Mouse (Mus musculus): Measurements from ENCODE around the gene D17Wsu92e. TPM values are rescaled to one million over a fixed set of nuclear protein-coding genes. Genes with fewer than 3 reads are reported as not detected.

Gene D17Wsu92e
- polyA plus RNA-seq, 1 experiment from 2014 or later = 27.4 TPM

DNA sequence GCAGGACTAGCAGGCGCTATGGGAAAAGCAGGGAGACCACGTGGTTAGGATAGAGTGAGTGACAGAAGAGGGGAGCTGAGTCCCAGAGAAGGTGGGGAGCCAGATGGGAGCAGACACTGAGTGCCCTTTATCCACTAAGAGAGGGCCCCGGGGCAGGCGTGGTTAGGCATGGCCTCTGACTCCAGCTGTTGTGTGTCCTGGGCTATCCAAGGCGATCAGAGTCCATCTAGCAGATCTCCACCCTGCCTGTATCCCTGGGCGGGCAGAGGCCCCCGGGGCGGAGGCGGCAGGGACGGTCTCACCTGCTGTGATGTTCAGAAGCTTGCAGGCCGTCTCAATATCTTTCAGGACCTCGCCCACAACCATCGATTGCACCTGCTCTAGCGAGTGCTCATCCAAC, 100.8 kb downstream of the D17Wsu92e start:
- Histone ChIP-seq H3K9ac (ENCODE audit: low read depth, low read length) (no peak overlapping the region), H3K27ac (ENCODE audit: low read depth, low read length) (no peak overlapping the region), H3K9me3 (ENCODE audit: control insufficient read depth) (no peaks in the 10 kb centered on the region), H3K27me3 (replicated peaks; ENCODE audit: control insufficient read depth, insufficient read depth, low read length) (no peaks in the 10 kb centered on the region), H3K4me3 (ENCODE audit: low read depth, low read length) (no peak overlapping the region), H3K4me1 (replicated peaks; ENCODE audit: control insufficient read depth, insufficient read depth, low read length) (0 out of 2 replicates have a peak, but pooled peaks cover 7% of the 10 kb centered on the region), H3K4me2 (replicated peaks; ENCODE audit: low read depth) (peak overlapping the region; percentile 35), H3K36me3 (ENCODE audit: control insufficient read depth, insufficient read depth) (no peaks in the 10 kb centered on the region)
- WGBS = 37% methylated on average over 14 of the region's 14 CpGs
- no peak for TF ChIP-seq CTCF (IDR thresholded peaks at IDR 0.05; ENCODE audit: low read depth)
- peak; percentile 66; the same call in 1 of the 2 replicates for ATAC-seq

DNA sequence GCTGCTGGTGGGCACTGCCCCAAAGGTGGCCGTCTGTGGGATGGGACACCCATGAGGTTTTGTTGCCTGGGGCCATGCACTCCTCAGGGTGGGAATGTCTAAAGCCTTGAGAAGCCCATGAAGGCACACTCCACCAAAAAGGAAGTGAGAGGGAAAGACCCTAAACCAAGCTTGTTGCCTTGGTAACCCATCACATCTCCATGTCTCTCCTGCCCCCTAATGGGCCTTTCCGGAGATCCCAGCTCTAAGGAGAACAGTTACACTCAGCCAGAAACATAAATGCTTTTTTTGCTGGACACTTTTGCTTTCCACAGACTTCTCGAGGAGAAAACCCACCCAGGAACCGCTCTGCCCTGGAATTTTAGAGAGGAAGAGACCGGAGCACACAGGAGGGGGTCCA, 102.2 kb downstream of the D17Wsu92e start:
- H3K27ac ChIP-seq (ENCODE audit: low read depth, low read length) = no peak overlapping the region
- H3K36me3 ChIP-seq (ENCODE audit: control insufficient read depth, insufficient read depth) = no peaks in the 10 kb centered on the region
- no peak overlapping the region for H3K4me2 ChIP-seq (replicated peaks; ENCODE audit: low read depth)
- H3K4me3 ChIP-seq (ENCODE audit: low read depth, low read length) = no peak overlapping the region
- H3K9me3 ChIP-seq (ENCODE audit: control insufficient read depth) = no peaks in the 10 kb centered on the region
- H3K27me3 ChIP-seq (replicated peaks; ENCODE audit: control insufficient read depth, insufficient read depth, low read length) = no peaks in the 10 kb centered on the region
- H3K4me1 ChIP-seq (replicated peaks; ENCODE audit: control insufficient read depth, insufficient read depth, low read length) = 0 out of 2 replicates have a peak, but pooled peaks cover 7% of the 10 kb centered on the region
- no peak for ATAC-seq
- no peak overlapping the region for H3K9ac ChIP-seq (ENCODE audit: low read depth, low read length)
- peak; percentile 56 for TF ChIP-seq CTCF (IDR thresholded peaks at IDR 0.05; ENCODE audit: low read depth)
- WGBS = 74% methylated on average over 5 of the region's 5 CpGs

DNA sequence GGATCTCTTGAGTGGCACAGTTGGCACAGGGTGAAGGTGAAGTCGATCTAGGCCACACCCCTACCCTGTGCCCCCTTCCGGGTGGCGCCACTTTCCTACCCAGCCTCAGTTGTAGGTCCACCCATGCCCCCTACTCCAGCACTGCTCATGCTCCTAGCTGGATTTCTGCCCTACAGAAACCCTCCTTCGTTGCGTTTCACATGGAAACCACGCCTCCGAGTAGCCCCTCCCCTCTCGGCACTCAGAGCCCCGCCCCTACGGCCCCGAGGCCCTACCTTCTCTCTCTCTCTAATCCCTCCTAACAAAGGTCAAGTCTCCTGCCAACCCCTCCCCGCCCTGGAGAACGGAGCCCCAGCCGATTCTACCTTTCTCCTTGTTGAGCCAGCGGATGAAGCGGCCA, 103.6 kb downstream of the D17Wsu92e start:
- 5% methylated on average over 16 of the region's 16 CpGs for WGBS
- H3K4me2 ChIP-seq (replicated peaks; ENCODE audit: low read depth) = peak overlapping the region; percentile 65
- no peaks in the 10 kb centered on the region for H3K9me3 ChIP-seq (ENCODE audit: control insufficient read depth)
- no peak for TF ChIP-seq CTCF (IDR thresholded peaks at IDR 0.05; ENCODE audit: low read depth)
- H3K4me1 ChIP-seq (replicated peaks; ENCODE audit: control insufficient read depth, insufficient read depth, low read length) = 0 out of 2 replicates have a peak, but pooled peaks cover 7% of the 10 kb centered on the region
- ATAC-seq = peak; percentile 69
- H3K4me3 ChIP-seq (ENCODE audit: low read depth, low read length) = peak overlapping the region; percentile 36
- no peaks in the 10 kb centered on the region for H3K27me3 ChIP-seq (replicated peaks; ENCODE audit: control insufficient read depth, insufficient read depth, low read length)
- 0 out of 2 replicates have a peak overlapping the region, but pooled peaks have one; percentile 57 for H3K27ac ChIP-seq (ENCODE audit: low read depth, low read length)
- no peaks in the 10 kb centered on the region for H3K36me3 ChIP-seq (ENCODE audit: control insufficient read depth, insufficient read depth)
- no peak overlapping the region for H3K9ac ChIP-seq (ENCODE audit: low read depth, low read length)

GRCm38 (mm10) chr17:27712832-27713231, 107.6 kb downstream of the D17Wsu92e start:
- Histone ChIP-seq H3K9ac (ENCODE audit: low read depth, low read length) (no peak overlapping the region), H3K4me1 (replicated peaks; ENCODE audit: control insufficient read depth, insufficient read depth, low read length) (0 out of 2 replicates have a peak, but pooled peaks cover 4% of the 10 kb centered on the region), H3K27ac (ENCODE audit: low read depth, low read length) (no peak overlapping the region), H3K36me3 (ENCODE audit: control insufficient read depth, insufficient read depth) (no peaks in the 10 kb centered on the region), H3K27me3 (replicated peaks; ENCODE audit: control insufficient read depth, insufficient read depth, low read length) (no peaks in the 10 kb centered on the region), H3K9me3 (ENCODE audit: control insufficient read depth) (no peaks in the 10 kb centered on the region), H3K4me3 (ENCODE audit: low read depth, low read length) (no peak overlapping the region), H3K4me2 (replicated peaks; ENCODE audit: low read depth) (no peak overlapping the region)
- TF ChIP-seq CTCF (IDR thresholded peaks at IDR 0.05; ENCODE audit: low read depth) = no peak
- 42% methylated on average over 1 of the region's 1 CpGs for WGBS
- ATAC-seq = no peak

- ATAC-seq = no peak
- Histone ChIP-seq H3K9me3 (ENCODE audit: control insufficient read depth) (no peaks in the 10 kb centered on the region), H3K36me3 (ENCODE audit: control insufficient read depth, insufficient read depth) (no peaks in the 10 kb centered on the region), H3K27ac (ENCODE audit: low read depth, low read length) (no peak overlapping the region), H3K4me2 (replicated peaks; ENCODE audit: low read depth) (no peak overlapping the region), H3K4me3 (ENCODE audit: low read depth, low read length) (no peak overlapping the region), H3K9ac (ENCODE audit: low read depth, low read length) (no peak overlapping the region), H3K4me1 (replicated peaks; ENCODE audit: control insufficient read depth, insufficient read depth, low read length) (no peaks in the 10 kb centered on the region), H3K27me3 (replicated peaks; ENCODE audit: control insufficient read depth, insufficient read depth, low read length) (no peaks in the 10 kb centered on the region)
- WGBS = 81% methylated on average over 5 of the region's 5 CpGs
- TF ChIP-seq CTCF (IDR thresholded peaks at IDR 0.05; ENCODE audit: low read depth) = no peak
Measured at GRCm38 (mm10) chr17:27709650-27710049, 110.8 kb downstream of the D17Wsu92e start.

DNA sequence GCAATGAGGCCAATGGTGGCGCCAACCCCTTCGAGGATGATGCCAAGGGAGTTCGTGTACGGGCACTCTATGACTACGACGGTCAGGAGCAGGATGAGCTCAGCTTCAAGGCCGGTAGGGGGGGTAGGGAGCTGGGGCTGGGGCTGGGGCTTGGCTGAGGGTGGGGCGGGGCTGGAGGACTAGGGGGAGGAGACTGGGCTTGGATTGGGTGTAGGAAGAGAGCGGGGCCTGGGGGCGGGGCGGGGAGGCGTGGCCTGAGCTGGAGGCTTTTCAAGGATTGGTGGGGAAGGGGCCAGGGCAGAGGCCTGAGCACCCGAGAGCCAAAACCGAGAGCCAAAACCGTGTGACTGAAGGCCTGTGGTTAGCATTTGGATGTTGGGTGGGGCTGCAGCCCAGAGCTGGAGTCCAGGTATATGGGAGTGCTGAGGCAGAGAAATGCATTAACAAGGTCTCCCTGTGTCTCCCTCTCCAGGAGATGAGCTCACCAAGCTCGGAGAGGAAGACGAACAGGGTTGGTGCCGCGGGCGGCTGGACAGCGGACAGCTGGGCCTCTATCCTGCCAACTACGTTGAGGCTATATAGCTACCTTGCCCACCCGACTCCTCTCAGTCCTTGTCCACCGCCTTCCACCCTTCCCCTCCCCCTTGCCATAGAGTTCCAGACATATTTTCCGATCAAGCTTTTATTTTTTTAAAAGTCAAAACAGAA, 112.3 kb downstream of the D17Wsu92e start:
- Histone ChIP-seq H3K4me3 (ENCODE audit: low read depth, low read length) (peak overlapping the region; percentile 29), H3K27me3 (replicated peaks; ENCODE audit: control insufficient read depth, insufficient read depth, low read length) (no peaks in the 10 kb centered on the region), H3K27ac (ENCODE audit: low read depth, low read length) (no peak overlapping the region), H3K9me3 (ENCODE audit: control insufficient read depth) (no peaks in the 10 kb centered on the region), H3K36me3 (ENCODE audit: control insufficient read depth, insufficient read depth) (no peaks in the 10 kb centered on the region), H3K9ac (ENCODE audit: low read depth, low read length) (no peak overlapping the region), H3K4me2 (replicated peaks; ENCODE audit: low read depth) (peak overlapping the region; percentile 68), H3K4me1 (replicated peaks; ENCODE audit: control insufficient read depth, insufficient read depth, low read length) (no peaks in the 10 kb centered on the region)
- TF ChIP-seq CTCF (IDR thresholded peaks at IDR 0.05; ENCODE audit: low read depth) = peak; percentile 47; the same call in 1 of the 2 replicates
- WGBS = 3% methylated on average over 25 of the region's 25 CpGs
- peak; percentile 72 for ATAC-seq
